Comparison of ENCODE assay signal across 24 mouse cellular contexts in genomic region chr3:133202171-133202570, GRCm38 (mm10). TPM values are rescaled to one million over a fixed set of nuclear protein-coding genes. Genes with fewer than 3 reads are reported as not detected.
DNase-seq lines count a peak whose midpoint lies in the region; TF ChIP-seq lines count a peak whose summit lies in the region.
"Had no signal": no experiment of that assay in that cellular context is flagged by ENCODE, and none has a peak within 500 bp of the region (broad histone marks: within the 10 kb centered on the region; RNA-seq: fewer than 3 reads in every experiment).

No protein-coding gene starts in this region.

- H3K4me3 ChIP-seq in E14TG2a.4 (replicated peaks; ENCODE audit: low read length) (peak overlapping the region; percentile 70), ES-E14 (ENCODE audit: insufficient read depth in 1 of 2, low read depth in 1 of 2, low read length in 2 of 2, poor library complexity in 1 of 2, severe bottlenecking in 1 of 2) (peak overlapping the region; percentile 21 to 40)
- H3K4me3 ChIP-seq: embryonic facial prominence, embryonic 13.5 days; embryonic facial prominence, embryonic 15.5 days; erythroblast, embryonic 14.5 days; forebrain, embryonic 10.5 days; forebrain, embryonic 12.5 days had no signal

- no peak for TF ChIP-seq CTCF in E14TG2a.4 (conservative IDR thresholded peaks at IDR 0.05; ENCODE audit: low read length)

- peaks cover 14% of the 10 kb centered on the region for H3K9me3 ChIP-seq in E14TG2a.4 (ENCODE audit: low read length)
- no peaks in the 10 kb centered on the region for H3K9me3 ChIP-seq in ES-E14 (ENCODE audit: control insufficient read depth, insufficient read depth, low read depth, low read length)
- H3K9me3 ChIP-seq: embryonic facial prominence, embryonic 13.5 days; embryonic facial prominence, embryonic 15.5 days; forebrain, embryonic 10.5 days; forebrain, embryonic 12.5 days had no signal

- no peaks in the 10 kb centered on the region for H3K27me3 ChIP-seq in E14TG2a.4 (ENCODE audit: insufficient read depth, low read length)
- H3K27me3 ChIP-seq: CH12.LX; embryonic facial prominence, embryonic 13.5 days; embryonic facial prominence, embryonic 15.5 days; forebrain, embryonic 12.5 days had no signal

- no peak overlapping the region for H3K27ac ChIP-seq in ES-E14 (ENCODE audit: insufficient read depth, low read depth, low read length, poor library complexity, severe bottlenecking)
- H3K27ac ChIP-seq: embryonic facial prominence, embryonic 13.5 days; embryonic facial prominence, embryonic 15.5 days; forebrain, embryonic 10.5 days; forebrain, embryonic 12.5 days had no signal

- H3K9ac ChIP-seq in ES-E14 (ENCODE audit: insufficient read depth, low read depth, low read length, poor library complexity, severe bottlenecking): no peak overlapping the region
- H3K9ac ChIP-seq: embryonic facial prominence, embryonic 13.5 days; embryonic facial prominence, embryonic 15.5 days; forebrain, embryonic 12.5 days had no signal

- in situ Hi-C loops in ES-E14 (cut with MboI; ENCODE audit: low sequenced_read_pairs in 2 of 2, unreplicated experiment in 2 of 2): no loop called here

- no peaks in the 10 kb centered on the region for H3K4me1 ChIP-seq in E14TG2a.4 (replicated peaks; ENCODE audit: low read depth, low read length)
- no peaks in the 10 kb centered on the region for H3K4me1 ChIP-seq in ES-E14 (ENCODE audit: control insufficient read depth in 2 of 2, insufficient read depth in 2 of 2, low read length in 2 of 2, poor library complexity in 1 of 2)
- H3K4me1 ChIP-seq: embryonic facial prominence, embryonic 13.5 days; embryonic facial prominence, embryonic 15.5 days; forebrain, embryonic 10.5 days; forebrain, embryonic 12.5 days had no signal

- DNase-seq in ES-E14 (ENCODE audit: low read depth, low spot score) (peak; percentile 15), ZHBTc4 (ENCODE audit: low read depth, low spot score) (peak; percentile 76)
- DNase-seq in gastrocnemius, postnatal 25 days: no peak
- no peak for DNase-seq in right cerebral cortex, postnatal 14 days
- DNase-seq: adrenal gland, adult 2 months; adrenal gland, postnatal 10 days; adrenal gland, postnatal 25 days; B cell, adult 2 months; cerebellum, adult 11 months; cerebellum, adult 18-20 months; cerebellum, adult 8-10 months; cerebellum, adult 9-11 months; cerebellum, postnatal 14 days; cerebellum, postnatal 36 days; embryo, embryonic 11 days had no signal

- H3K36me3 ChIP-seq in E14TG2a.4 (ENCODE audit: insufficient read depth, low read length) (no peaks in the 10 kb centered on the region), ES-E14 (ENCODE audit: control insufficient read depth, insufficient read depth, low read length, poor library complexity, severe bottlenecking) (no peaks in the 10 kb centered on the region)
- H3K36me3 ChIP-seq: embryonic facial prominence, embryonic 13.5 days; embryonic facial prominence, embryonic 15.5 days; forebrain, embryonic 10.5 days; forebrain, embryonic 12.5 days had no signal

TF ChIP-seq in ES-E14, 5 proteins besides CTCF, POLR2A, EP300 and RAD21:
- no peak for TF ChIP-seq MAFK (IDR thresholded peaks at IDR 0.05; ENCODE audit: insufficient read depth, low read depth, low read length)
- TF ChIP-seq ZNF384 (IDR thresholded peaks at IDR 0.05; ENCODE audit: low read depth, low read length): no peak
- TF ChIP-seq ZC3H11A (IDR thresholded peaks at IDR 0.05; ENCODE audit: borderline replicate concordance, low read depth, low read length): no peak
- no peak for TF ChIP-seq CHD2 (IDR thresholded peaks at IDR 0.05; ENCODE audit: low read depth, low read length)
- no peak for TF ChIP-seq HCFC1 (IDR thresholded peaks at IDR 0.05; ENCODE audit: borderline replicate concordance, insufficient read depth, low read length)

RNA-seq across cellular contexts. Expression of gene Arhgef38, which starts 32.6 kb away (rescaled TPM):
- total RNA-seq in ES-E14 (2012; rRNA removed): 1.4 and 4.0 TPM in 2 replicates
- total RNA-seq in gastrocnemius, postnatal 25 days (2021): not detected
- total RNA-seq: adrenal gland, adult 2 months; adrenal gland, postnatal 10 days; adrenal gland, postnatal 25 days; CH12.LX; common myeloid progenitor, adult 5-6 weeks; MEL had no signal

Comparison
In these comparisons a context has a peak if more than half of its experiments do, and no peak if none do; other contexts are left out.
1. DNase-seq: peak in ES-E14 (single experiment) and ZHBTc4 (single experiment); none in gastrocnemius, postnatal 25 days (single experiment) and right cerebral cortex, postnatal 14 days (single experiment).